Mouse (Mus musculus): ENCODE data around the gene Tubb1.

Gene Tubb1

GRCm38 (mm10) chr2:174502321-174502720 is 51.8 kb downstream of the Tubb1 start:
- no peak for DNase-seq (ENCODE audit: low spot score in 2 of 2)

GRCm38 (mm10) chr2:174502831-174503460 is 52.5 kb downstream of the Tubb1 start:
- no peak for DNase-seq (ENCODE audit: low spot score in 2 of 2)
